Mouse (Mus musculus) heart, postnatal 0 days (tissue): Measurements from ENCODE around the gene Abcc8.

ENCODE experiments used
- CTCF ChIP-seq: IDR thresholded peaks from 2 replicates; pipeline ENCODE4 v1.5.1; 2016; ENCODE audit warnings: antibody characterized with exemption, control low read depth, low read depth
- EP300 ChIP-seq: IDR thresholded peaks from 2 replicates; pipeline ENCODE4 v1.6.1; 2016; ENCODE audit warnings: antibody characterized with exemption, low read depth

DNA sequence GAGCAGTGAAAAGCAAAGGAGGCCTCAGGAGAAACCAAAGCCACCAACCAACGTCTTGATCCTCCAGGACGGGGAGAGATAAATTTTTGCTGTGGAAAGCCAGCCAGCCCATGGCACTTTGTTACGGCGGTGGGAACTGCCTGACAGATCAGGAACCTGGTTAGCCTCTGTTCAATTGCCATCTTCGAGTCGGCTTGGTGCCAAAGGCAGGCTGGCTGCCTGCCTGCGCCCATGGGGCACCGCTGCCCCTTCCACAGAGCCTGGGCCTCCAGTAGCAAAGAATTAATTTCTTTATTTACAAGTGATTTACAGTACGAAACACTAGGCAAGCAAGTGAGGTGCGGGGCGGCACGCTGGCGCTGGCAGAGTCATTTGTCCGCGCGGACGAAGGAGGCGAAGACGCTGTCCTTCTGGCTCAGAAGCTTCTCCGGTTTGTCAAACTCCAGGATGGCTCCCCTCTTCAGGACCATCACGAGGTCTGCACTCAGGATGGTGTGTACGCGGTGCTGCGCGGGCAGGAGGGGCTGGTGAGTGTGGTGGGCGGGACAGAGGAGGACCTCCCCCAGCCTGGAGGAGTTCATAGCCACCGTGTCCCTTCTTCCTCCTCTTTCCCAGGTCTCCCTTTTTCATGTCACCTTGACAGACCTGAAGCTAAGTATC is 75.4 kb downstream of the Abcc8 start:
- no peak for TF ChIP-seq CTCF
- TF ChIP-seq EP300 = no peak
